Mouse (Mus musculus) forebrain, embryonic 16.5 days (tissue): Measurements from ENCODE around the gene Kctd15. TPM values are rescaled to one million over a fixed set of nuclear protein-coding genes. Genes with fewer than 3 reads are reported as not detected.

Source experiments
- ATAC-seq: fragments of 200-750 bp; cut with Nextera tagmentation; 2 replicates; pipeline ENCODE4 v1.8.0; 2017; ENCODE audit warnings: mild to moderate bottlenecking, moderate library complexity
- H3K27ac ChIP-seq: fragments of 300-500 bp; sonication (generic); 2 replicates; pipeline ENCODE4 v1.5.1; 2014; ENCODE audit warnings: low read length, control low read depth
- H3K27me3 ChIP-seq: fragments of 300-500 bp; sonication (generic); replicated peaks from 2 replicates; pipeline ENCODE4 v1.6.1; 2014; ENCODE audit warnings: low read length; ENCODE audit not compliant: control insufficient read depth, insufficient read depth
- H3K36me3 ChIP-seq: fragments of 300-500 bp; sonication (generic); 2 replicates; pipeline ENCODE4 v1.6.1; 2014; ENCODE audit not compliant: control insufficient read depth, insufficient read depth
- H3K4me1 ChIP-seq: fragments of 300-500 bp; sonication (generic); replicated peaks from 2 replicates; pipeline ENCODE4 v1.6.1; 2014; ENCODE audit warnings: low read length; ENCODE audit not compliant: control insufficient read depth, insufficient read depth
- H3K4me2 ChIP-seq: fragments of 300-500 bp; sonication (generic); 2 replicates; pipeline ENCODE4 v1.6.1; 2014; ENCODE audit warnings: mild to moderate bottlenecking, low read length, control low read depth
- H3K4me3 ChIP-seq: fragments of 300-500 bp; sonication (generic); replicated peaks from 2 replicates; pipeline ENCODE4 v1.5.1; 2014; ENCODE audit warnings: mild to moderate bottlenecking, low read length, control low read depth
- H3K9ac ChIP-seq: fragments of 300-500 bp; sonication (generic); replicated peaks from 2 replicates; pipeline ENCODE4 v1.6.1; 2014; ENCODE audit warnings: low read depth, low read length, control low read depth
- H3K9me3 ChIP-seq: fragments of 300-500 bp; sonication (generic); 2 replicates; pipeline ENCODE4 v1.6.1; 2016; ENCODE audit warnings: low read length; ENCODE audit not compliant: control insufficient read depth
- WGBS: fragments of 180-500 bp; shearing (Covaris S2); extraction: QIAGEN DNeasy Blood & Tissue Kit; methylation state at CpG from one replicate; pipeline ENCODE4 v1.1.7; 2014; 5-methylcytosine and 5-hydroxymethylcytosine counted together
- polyA plus RNA-seq: library from polyadenylated mRNA; unstranded; fragments of >200 nt; fragmentation: Nextera tagmentation; extraction: Ambion mirVana; gene quantifications from 2 replicates; pipeline ENCODE4 v1.2.1, GENCODE M21; 2015

The Kctd15 gene
- polyA plus RNA-seq, 1 experiment from 2014 or later, result 25.2 TPM

GRCm38 (mm10) chr7:34641968-34642367 lies 14.6 kb downstream of the Kctd15 start:
- Histone ChIP-seq H3K9me3 (no peaks in the 10 kb centered on the region), H3K36me3 (peaks cover 29% of the 10 kb centered on the region)
- WGBS, result 89% methylated on average over 13 of the region's 13 CpGs

GRCm38 (mm10) chr7:34639798-34640197 lies 16.7 kb downstream of the Kctd15 start:
- Histone ChIP-seq H3K9me3 (no peaks in the 10 kb centered on the region), H3K9ac (no peak overlapping the region), H3K27me3 (no peaks in the 10 kb centered on the region), H3K4me2 (no peak overlapping the region), H3K36me3 (peaks cover 29% of the 10 kb centered on the region), H3K4me1 (no peaks in the 10 kb centered on the region), H3K27ac (no peak overlapping the region), H3K4me3 (no peak overlapping the region)
- WGBS, result 88% methylated on average over 11 of the region's 11 CpGs
- ATAC-seq, result no peak

More at GRCm38 (mm10) chr7:34641968-34642367, 14.6 kb downstream of the Kctd15 start:
- no peak overlapping the region for H3K4me3 ChIP-seq
- no peaks in the 10 kb centered on the region for H3K27me3 ChIP-seq
- H3K4me1 ChIP-seq, result peaks cover 2% of the 10 kb centered on the region
- no peak overlapping the region for H3K27ac ChIP-seq
- no peak overlapping the region for H3K4me2 ChIP-seq
- no peak for ATAC-seq
- H3K9ac ChIP-seq, result no peak overlapping the region

- H3K36me3 ChIP-seq, result peaks cover 14% of the 10 kb centered on the region
- WGBS, result 71% methylated on average over 4 of the region's 4 CpGs
- no peak overlapping the region for H3K4me2 ChIP-seq
- no peak for ATAC-seq
- no peak overlapping the region for H3K27ac ChIP-seq
- H3K4me1 ChIP-seq, result no peaks in the 10 kb centered on the region
- no peaks in the 10 kb centered on the region for H3K27me3 ChIP-seq
- no peak overlapping the region for H3K9ac ChIP-seq
- H3K9me3 ChIP-seq, result no peaks in the 10 kb centered on the region
- H3K4me3 ChIP-seq, result no peak overlapping the region
Observed at GRCm38 (mm10) chr7:34636661-34637060, 19.9 kb downstream of the Kctd15 start.

- Histone ChIP-seq H3K27ac (no peak overlapping the region), H3K4me2 (no peak overlapping the region), H3K9ac (no peak overlapping the region), H3K27me3 (no peaks in the 10 kb centered on the region), H3K4me1 (peaks cover 14% of the 10 kb centered on the region), H3K9me3 (no peaks in the 10 kb centered on the region), H3K36me3 (no peaks in the 10 kb centered on the region), H3K4me3 (no peak overlapping the region)
- 88% methylated on average over 10 of the region's 10 CpGs for whole genome bisulfite sequencing
- no peak for ATAC-seq
Observed at GRCm38 (mm10) chr7:34632966-34633742, 23.4 kb downstream of the Kctd15 start.

GRCm38 (mm10) chr7:34630211-34631085 lies 26.1 kb downstream of the Kctd15 start:
- Histone ChIP-seq H3K36me3 (no peaks in the 10 kb centered on the region), H3K4me3 (peak overlapping the region; percentile 30), H3K9me3 (no peaks in the 10 kb centered on the region), H3K9ac (peak overlapping the region; percentile 47), H3K4me1 (peaks cover 14% of the 10 kb centered on the region), H3K27ac (peak overlapping the region; percentile 46; the same call in 1 of the 2 replicates), H3K4me2 (peak overlapping the region; percentile 69), H3K27me3 (no peaks in the 10 kb centered on the region)
- peak; percentile 85 for ATAC-seq
- WGBS, result 1% methylated on average over 34 of the region's 34 CpGs

GRCm38 (mm10) chr7:34629702-34630210 lies 26.8 kb downstream of the Kctd15 start:
- H3K27me3 ChIP-seq, result no peaks in the 10 kb centered on the region
- peak overlapping the region; percentile 69 for H3K4me2 ChIP-seq
- peak overlapping the region; percentile 30 for H3K4me3 ChIP-seq
- H3K27ac ChIP-seq, result peak overlapping the region; percentile 46; the same call in 1 of the 2 replicates
- WGBS, result 30% methylated on average over 8 of the region's 8 CpGs
- no peaks in the 10 kb centered on the region for H3K9me3 ChIP-seq
- ATAC-seq, result no peak; the same call in 1 of the 2 replicates
- H3K9ac ChIP-seq, result peak overlapping the region; percentile 47; the same call in 1 of the 2 replicates
- H3K36me3 ChIP-seq, result no peaks in the 10 kb centered on the region
- peaks cover 14% of the 10 kb centered on the region for H3K4me1 ChIP-seq

- 40% methylated on average over 2 of the region's 2 CpGs for WGBS
- H3K36me3 ChIP-seq, result no peaks in the 10 kb centered on the region
- H3K4me2 ChIP-seq, result no peak overlapping the region
- H3K9me3 ChIP-seq, result no peaks in the 10 kb centered on the region
- no peaks in the 10 kb centered on the region for H3K4me1 ChIP-seq
- no peak overlapping the region for H3K4me3 ChIP-seq
- H3K9ac ChIP-seq, result no peak overlapping the region
- ATAC-seq, result no peak
- H3K27ac ChIP-seq, result no peak overlapping the region
- H3K27me3 ChIP-seq, result no peaks in the 10 kb centered on the region
Observed at GRCm38 (mm10) chr7:34620411-34620810, 36.1 kb downstream of the Kctd15 start.

GRCm38 (mm10) chr7:34618141-34618890 lies 38.2 kb downstream of the Kctd15 start:
- Histone ChIP-seq H3K4me3 (no peak overlapping the region), H3K9me3 (no peaks in the 10 kb centered on the region), H3K27ac (no peak overlapping the region), H3K4me1 (no peaks in the 10 kb centered on the region), H3K27me3 (no peaks in the 10 kb centered on the region), H3K4me2 (no peak overlapping the region), H3K36me3 (no peaks in the 10 kb centered on the region), H3K9ac (no peak overlapping the region)
- no peak for ATAC-seq
- WGBS, result 86% methylated on average over 11 of the region's 11 CpGs
